Mouse (Mus musculus) right cerebral cortex, postnatal 36 days (tissue): ENCODE data around the gene Palm2.

Source experiments
- DNase-seq, 2 experiments: peaks; one replicate each; pipeline ENCODE4 v3.0.0; 2022; ENCODE audit warnings: low spot score in 2 of 2, mixed read lengths in 1 of 2

Gene Palm2

DNA sequence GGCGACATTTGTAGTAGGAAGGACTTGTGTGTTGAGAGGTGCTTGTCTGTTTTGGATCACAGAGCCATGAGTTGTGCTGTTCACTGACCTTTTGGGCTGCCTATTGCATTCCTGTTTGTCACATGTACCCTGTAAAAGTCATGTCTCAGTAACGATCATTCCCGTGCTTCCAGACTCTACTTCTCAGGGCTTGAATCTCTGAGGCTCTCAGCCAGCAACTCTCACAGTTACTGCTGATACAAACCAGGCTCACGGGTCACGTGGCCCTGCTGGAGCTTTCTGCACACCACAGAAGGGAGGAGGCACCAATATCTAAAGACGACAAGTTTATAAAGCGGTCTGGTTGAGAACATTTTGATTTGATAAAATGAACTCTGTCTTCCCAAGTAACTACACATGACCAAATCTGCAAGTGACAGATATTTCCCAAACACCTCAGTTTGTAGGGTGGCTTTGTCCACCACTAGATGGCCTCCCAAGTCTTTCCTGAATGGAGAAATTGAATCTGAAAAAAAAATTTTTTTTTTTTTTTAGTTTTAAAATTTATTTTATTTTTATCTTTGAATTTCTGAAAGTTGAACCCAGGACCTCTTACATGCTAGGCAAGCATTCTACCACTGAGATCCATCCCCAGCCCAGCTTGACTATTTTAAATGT lies 236.9 kb downstream of the Palm2 start:
- no peak for DNase-seq

DNA sequence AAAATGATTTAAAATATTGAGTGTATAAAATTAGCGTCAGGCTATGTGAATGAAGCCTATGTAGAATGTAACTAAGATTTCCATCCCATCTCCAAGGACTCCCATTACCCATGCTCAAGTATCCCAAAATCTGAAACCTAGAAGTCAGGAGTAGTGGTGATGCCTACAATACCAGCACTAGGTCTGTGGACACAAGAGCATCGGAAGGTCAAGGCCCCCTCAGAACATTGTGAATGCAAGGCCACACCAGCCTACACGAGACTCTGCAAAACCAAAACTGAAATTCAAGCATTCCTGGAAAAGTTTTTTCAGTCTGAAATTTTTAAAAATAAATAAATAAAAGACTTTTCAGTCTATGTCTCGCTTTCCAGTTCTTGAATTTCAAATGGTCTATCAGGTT lies 238.5 kb downstream of the Palm2 start:
- no peak for DNase-seq

DNA sequence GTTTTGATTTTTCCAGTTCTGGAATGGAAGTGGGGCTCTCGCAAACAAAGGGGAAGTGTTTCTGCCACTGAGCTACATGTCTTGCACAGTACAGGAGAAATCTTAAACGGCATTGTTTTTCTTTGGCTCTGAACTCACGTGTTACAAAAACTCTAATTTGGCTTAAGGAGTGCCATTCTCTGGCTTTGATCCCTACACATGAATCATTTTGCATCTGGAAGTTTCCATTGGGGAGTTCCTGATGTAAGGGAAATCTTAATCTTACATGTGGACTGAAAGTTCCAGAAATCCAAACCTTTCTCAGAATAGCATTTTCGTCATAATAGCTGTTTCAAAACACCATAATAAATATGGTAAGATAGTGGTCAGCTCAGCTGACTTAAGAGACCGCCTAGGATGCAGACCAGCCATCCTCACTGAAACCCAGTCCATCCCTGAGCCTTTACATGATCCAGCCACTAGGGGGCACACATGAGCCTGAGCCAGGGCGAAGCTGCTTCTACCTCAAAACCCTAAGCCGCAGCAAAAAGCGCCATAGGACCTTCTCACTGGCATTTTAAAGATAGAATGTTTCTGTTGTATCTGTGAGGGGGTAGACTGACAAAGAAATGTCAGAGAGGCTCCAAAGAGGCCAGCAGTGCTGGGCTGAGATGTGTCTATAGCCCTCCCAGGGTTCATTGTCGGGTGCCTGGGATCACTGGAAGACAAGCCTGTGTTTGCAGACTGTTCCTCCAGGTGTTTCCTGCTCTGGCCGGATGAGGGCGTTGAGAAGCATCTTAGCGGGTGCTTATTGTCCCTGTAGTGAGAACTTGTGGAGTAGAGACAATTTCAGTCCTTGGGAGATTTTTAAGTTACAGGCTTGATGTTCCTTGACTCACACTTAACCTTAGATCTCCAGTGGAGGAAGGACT lies 239.2 kb downstream of the Palm2 start:
- peak; percentile 59 to 73 for DNase-seq

DNA sequence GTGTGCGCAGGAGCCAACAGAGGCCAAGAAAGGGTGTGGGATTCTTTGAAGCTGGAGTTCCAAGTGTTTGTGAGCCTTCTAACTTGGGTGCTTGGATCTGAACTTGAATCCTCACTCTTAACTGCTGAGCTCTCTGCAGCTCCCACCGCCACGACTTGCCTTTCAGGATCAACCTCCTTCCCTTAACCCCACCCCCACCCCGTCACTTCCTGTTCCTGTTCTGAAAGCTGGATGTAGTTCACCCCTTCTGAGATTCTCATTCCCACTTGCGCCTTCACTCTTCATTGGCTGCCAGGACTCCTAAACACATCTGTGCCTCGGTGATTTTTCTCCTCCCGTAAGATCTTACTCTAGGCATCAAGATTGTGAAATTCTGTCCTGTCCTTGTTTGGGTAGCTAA lies 240.3 kb downstream of the Palm2 start:
- DNase-seq: no peak

DNA sequence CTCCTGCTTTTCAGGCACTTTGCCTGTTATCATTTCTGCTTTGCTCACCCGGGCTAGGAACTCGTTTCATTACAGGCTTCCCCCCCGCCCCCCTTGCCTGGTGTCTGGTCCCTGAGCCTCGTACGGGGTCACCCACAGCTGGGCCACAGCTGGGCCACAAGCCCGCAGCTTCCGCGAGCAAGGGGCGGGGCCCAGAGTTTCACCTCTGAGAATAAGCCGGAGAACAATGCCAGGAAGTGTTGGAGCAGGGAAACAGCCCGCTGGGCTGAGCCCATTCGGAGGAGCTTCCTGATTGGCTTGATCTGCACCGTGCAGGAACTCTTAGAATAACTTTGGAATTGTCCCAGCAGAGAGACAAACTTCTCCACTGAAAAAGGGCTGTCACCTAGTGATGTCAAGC lies 241.3 kb downstream of the Palm2 start:
- DNase-seq: no peak

DNA sequence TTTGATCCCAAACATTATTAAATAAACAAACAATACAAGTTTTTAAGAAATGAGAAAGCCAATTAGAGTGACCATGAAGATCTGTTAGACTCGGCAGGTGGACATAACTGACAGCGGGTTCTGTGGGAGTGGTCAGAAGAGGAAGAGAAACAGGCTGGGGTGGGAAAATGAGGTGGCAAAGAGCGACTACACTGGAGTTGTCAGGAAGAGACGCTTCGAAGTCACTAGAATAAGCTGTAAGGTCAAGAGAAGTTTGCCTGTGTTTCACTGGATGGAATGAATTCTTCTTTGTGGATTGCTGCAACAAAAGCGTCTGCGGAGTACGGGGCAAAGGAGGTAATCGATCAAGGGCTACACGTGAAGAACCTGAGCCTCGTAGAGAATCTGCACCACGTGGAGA lies 243.9 kb downstream of the Palm2 start:
- no peak for DNase-seq

DNA sequence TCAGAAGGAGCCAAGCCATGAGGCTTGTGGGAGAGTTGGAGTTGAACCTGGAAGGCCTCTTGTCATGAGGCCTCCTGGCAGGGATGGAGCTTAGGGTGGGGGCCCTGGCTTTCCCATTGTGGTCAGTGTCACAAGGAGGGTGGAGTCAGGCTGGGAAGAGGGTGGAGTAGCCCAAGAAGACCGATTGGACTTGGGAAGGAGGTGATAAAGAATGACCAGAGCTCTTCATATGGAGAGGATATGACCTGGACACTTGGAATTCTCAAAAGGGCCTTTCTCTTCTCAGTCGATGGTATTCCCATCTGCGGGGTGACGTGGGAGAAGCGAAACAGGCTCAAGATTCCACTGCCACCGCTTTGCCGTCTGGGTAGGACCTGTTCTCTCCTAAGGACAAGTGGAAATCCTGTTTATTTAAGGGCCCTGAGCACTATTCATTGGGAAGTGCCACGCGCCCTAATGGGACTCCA lies 245.0 kb downstream of the Palm2 start:
- no peak for DNase-seq

DNA sequence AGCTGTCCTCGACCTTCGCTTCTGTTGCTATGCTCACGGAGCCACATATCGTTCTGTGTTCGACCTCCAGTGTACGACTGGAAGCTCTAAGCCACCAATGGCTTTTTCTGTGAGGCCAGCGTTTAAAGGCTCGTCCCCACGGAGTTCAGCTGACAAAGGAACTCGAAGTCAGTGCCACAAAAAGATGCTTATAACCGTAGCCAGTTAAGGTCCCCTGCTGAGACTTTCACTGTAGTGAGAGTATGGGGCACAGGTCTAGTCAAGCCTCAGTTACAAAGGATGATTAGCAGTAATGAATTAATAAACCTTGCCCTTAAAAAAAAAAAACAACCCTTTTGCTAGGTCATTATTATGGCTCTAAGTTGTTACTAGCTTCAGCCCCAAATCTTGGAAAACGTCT lies 246.1 kb downstream of the Palm2 start:
- no peak for DNase-seq

DNA sequence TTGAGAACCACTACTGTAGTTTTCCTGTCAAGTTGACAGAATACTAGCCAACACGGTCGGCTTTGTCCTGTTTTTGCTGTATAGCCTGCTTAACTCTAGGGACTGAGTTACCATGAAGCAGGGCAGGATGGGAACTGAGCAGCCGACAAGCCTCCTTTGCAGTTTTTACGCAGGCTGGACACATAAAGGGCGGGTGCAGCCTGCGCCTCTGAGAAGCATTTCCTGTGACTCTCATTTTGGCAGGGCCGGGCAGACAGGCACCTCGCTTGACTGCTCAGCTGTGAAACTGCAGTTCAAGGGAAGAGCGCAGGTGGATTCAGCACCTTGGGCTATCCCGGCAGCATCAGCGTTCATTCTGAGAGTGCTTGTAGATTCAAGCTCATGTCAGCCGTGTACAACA lies 247.5 kb downstream of the Palm2 start:
- DNase-seq: no peak

DNA sequence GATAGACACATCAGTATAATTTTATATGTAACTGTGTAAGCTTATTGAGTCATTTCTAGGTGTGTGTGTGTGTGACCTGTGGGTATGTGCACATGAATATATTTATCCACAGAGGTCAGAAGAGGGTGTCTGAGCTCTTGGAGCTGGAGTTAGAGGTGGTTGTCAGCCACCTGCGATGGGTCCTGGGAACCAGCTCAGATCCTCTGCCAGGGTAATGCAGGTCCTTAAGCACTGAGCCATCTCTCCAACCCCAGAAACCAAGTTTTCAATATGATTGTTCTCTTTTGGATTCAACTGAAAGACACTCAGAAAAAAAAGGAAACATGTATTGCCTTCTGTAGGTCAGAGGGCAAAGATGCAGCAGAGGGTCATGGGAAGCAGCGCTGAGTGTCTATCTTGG lies 248.3 kb downstream of the Palm2 start:
- DNase-seq: no peak

DNA sequence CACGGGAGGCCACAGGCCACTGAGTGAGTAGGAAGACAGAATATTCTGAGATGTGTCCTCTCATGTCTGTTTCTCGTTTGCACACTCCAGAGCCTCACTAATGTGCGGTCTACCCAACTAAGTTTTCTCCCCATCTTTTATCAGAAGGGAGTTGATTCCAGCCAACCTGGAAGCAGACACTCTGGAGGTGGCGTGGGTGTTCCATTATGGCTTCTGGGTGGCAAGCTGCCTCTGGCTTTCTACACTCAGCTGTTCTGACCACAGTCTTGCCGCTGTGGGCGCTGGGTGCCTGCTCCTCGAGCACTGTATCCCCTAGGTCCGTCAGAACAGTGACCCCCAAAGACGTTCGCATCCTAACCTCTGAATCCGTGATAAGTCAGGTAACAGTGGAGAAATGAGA lies 248.9 kb downstream of the Palm2 start:
- peak in 1 of 2 experiments; percentile 30 for DNase-seq

DNA sequence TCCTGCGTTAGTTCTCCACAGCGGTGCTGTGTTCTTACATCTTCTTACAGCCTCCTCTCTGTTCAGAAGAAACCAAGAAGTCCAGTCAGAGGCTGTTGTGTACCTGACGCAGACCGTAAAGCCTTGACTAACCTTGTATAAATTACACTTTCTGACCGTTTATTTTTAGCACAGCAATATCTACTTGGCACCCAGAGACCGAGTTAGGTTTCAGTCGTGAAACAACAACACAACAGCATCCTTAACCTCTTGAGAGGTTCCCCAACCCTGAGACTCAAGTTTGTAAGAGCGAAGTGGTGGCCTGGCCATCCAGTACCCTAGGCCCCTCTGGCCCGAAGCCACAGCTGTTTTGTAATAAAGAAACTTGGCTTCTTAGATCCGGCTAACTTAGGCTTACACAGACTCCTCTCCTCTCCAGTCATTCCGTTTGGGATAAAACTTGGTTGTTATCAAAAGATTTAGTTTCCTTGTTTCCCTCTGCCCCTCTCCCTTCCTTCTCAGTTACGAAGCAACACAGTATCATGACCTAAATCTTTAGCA lies 250.7 kb downstream of the Palm2 start:
- no peak for DNase-seq

DNA sequence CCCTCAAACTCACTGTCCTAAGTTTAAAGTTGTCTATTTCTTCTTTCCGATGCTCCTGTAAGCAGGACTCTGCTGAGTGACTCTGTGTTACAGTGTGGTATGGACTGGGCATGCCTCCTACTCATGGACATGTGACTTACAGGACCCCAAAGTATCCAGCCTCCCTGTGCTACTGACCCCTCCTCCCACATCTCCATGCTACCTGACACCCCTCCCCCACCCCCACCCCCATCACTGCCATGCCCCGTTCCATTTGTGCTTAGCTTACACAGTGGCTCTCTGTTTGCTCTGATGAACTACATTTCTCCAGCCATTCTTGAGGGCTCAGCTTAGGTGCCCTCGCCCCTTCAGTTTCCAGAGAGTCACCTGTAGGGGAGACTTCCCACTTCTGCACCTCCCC lies 252.7 kb downstream of the Palm2 start:
- DNase-seq: no peak

DNA sequence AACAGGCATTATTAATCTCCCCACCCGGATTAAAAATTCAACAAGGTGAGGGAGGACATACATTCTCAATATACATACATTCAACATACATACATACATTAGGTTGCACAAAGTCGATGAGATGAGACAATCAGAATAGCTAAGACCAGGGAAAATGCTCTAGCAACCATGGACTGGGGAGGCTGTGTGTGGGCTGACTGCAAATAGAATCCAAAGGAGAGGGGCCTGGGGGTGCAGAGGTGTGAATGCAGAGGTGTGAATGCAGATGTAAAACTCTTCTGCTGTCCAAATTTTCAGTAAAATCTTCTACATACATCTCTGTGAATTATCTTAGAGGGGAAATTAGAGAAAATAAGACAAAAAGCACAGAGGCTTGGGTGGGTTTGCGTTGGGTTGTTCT lies 253.5 kb downstream of the Palm2 start:
- DNase-seq: peak; percentile 43 to 45

DNA sequence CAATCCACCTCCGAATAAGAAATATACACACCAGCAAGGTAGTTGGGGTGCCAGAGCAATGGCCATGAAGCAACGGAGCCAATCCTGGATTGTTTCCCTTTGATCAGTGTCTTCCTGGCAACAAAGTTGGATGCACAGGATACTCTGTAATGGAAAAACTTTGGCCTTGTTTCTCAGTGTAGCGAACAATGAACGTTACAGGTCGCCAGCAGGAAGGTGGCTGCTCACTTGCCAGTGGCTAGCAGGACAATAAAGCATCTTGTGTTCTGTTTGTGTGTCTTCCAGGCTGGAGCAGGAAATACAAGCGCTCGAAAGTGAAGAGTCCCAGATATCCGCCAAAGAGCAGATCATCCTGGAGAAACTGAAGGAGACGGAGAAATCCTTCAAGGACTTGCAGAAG lies 254.1 kb downstream of the Palm2 start:
- DNase-seq: no peak

DNA sequence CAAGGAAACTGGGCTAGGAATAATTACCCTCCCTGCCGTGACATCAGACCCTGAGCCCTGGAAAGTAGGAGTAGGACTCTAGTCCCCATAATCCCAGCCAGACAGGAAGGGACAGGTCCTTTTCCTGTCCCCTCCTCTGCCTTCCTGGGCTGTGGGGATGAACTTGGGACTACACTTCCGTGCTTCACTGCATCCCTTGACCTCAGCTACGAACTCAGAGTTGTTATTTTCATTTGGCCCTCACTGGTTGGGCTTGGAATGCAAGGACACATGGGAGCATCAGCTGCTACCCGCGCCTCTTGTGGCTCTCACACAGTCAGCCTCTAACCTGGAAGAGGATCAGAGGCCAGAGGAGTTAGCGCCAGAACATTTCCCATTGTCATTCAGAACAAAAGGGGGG lies 256.0 kb downstream of the Palm2 start:
- no peak for DNase-seq

DNA sequence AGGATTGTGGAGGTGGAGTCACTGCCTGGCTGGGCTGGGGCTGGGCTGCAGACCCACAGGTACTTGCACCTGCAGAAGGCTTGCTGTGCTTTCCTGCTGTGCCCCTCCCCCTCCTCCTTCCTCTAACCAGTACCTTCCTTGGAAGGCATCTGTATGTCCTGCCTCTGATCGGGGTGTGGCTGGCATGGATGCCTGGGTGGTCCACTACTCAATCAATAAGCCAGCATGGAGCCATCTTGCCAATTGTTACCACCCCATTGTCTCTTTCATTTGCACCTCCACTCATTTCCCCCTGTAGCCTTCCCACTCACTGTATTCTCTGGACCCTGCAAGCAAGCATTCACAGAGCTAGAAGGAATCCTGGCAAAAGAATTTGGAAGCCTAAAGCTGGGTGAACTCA lies 256.8 kb downstream of the Palm2 start:
- no peak for DNase-seq

DNA sequence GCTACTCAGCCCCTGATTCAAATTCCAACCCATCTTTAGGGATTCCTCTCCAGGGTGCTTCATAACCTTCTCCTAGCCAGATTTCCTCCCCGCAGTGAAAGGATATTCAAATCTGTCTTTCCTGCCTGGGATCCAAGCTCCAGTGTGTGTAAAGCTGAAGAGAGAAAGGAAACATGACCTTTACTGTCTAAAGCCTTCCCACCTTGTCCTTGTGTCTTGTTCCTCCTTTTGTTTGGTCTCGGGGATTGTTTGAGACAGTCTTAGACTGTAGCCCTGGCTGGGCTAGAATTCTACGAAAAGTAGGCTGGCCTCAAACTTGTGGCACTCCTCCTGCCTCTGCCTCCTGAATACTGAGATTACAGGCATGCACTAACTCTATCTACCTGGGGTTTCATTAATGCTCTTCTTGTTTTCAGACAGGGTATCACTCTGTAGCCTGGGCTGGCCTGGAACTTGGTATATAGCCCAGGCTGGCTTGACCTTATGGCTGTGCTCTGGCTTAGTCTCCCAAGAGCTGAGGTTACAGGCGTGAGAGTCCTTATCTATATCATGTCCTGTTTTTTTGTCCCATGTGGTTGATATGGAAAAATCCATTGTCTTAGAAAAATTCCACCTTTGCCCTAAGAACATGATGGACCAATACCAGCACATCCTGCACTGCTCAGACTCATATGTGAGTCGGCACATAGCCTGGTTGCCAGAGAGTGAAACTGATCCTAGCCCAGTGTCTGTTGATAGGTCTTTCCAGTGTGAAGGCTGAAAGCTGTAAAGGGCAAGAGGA lies 260.5 kb downstream of the Palm2 start:
- DNase-seq: no peak

DNA sequence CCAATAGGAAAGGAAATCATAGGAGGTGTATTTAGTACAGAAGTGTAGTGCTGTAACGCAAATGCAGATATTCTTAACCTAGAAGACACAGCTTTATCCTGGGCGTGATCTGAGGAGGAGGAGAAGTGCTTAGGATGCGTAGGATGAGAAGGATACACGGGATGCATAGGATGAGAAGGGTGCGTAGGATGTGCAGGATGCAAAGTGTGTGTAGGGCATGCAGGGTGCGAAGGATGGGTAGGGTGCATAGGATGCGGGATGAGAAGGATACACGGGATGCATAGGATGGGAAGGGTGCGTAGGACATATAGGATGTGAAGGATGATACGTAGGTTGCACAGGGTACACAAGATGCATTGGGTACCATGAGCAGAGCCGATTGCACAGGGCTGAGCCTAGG lies 262.9 kb downstream of the Palm2 start:
- DNase-seq: no peak

DNA sequence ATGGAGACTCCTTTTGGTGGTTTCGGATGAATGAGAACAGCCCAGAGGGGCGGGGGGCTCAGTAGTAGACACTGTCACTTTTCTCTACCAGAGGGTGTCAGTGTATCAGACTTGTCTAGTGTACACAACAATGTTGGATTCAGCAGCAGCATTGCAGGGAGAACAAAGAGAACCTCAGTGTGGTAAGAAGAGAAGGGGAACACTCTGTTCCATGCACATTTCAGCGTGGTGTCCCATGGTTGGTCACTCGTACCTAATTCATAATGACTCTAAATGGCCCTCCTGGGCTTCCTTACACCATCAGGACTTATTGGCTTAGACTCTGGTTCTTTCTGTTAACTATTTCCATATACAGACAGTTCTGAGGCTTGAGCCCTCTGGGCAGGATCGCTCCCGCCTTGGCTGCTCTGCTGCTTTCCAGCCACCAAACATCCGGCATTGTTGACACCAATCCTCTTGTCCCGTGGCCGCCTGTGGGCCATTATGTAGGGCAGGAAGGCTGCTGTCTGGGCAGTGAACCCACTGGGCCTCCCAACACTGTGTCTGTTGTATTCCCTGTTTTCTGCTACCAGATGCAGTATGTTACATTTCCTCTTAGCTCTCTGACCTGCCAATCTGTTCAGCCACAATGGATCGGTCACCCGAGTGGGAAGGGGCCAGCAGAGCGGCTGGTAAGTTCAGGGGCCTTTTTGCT lies 264.0 kb downstream of the Palm2 start:
- DNase-seq: no peak

DNA sequence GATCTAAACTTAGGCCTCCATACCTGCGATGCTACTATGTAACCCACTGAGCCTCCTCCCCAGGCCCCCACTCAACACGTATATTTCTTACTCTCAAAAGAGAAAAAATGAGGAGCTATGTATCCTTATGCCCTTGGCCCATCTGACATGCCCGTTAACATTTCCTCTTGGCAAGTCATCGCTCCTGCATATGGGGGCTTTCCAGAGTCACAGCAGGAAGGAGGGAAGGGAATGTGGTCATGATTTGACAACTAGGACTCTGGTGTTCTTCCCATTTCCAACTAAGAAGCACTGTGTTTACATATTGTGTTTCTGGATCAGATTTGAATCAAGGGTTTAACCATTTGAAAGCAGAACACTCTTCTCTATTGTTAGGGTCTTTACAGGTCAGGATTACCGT lies 267.5 kb downstream of the Palm2 start:
- no peak for DNase-seq
